Mouse (Mus musculus) forebrain, embryonic 15.5 days (tissue): Measurements from ENCODE around the gene R3hdm2. TPM values are rescaled to one million over a fixed set of nuclear protein-coding genes. Genes with fewer than 3 reads are reported as not detected.

Source experiments
- ATAC-seq: fragments of 200-750 bp; cut with Nextera tagmentation; replicated peaks from 2 replicates; pipeline ENCODE4 v1.8.0; 2017; ENCODE audit warnings: mild to moderate bottlenecking, moderate TSS enrichment, moderate library complexity
- H3K27ac ChIP-seq: fragments of 300-500 bp; sonication (generic); replicated peaks from 2 replicates; pipeline ENCODE4 v1.5.1; 2015; ENCODE audit warnings: mild to moderate bottlenecking, inconsistent platforms
- H3K27me3 ChIP-seq: fragments of 300-500 bp; sonication (generic); 2 replicates; pipeline ENCODE4 v1.6.1; 2015; ENCODE audit warnings: inconsistent platforms
- H3K36me3 ChIP-seq: fragments of 300-500 bp; sonication (generic); 2 replicates; pipeline ENCODE4 v1.6.1; 2015; ENCODE audit warnings: mild to moderate bottlenecking, inconsistent platforms
- H3K4me1 ChIP-seq: fragments of 300-500 bp; sonication (generic); 2 replicates; pipeline ENCODE4 v1.6.1; 2015; ENCODE audit warnings: inconsistent platforms
- H3K4me2 ChIP-seq: fragments of 300-500 bp; sonication (generic); replicated peaks from 2 replicates; pipeline ENCODE4 v1.6.1; 2015; ENCODE audit warnings: mild to moderate bottlenecking, inconsistent platforms
- H3K4me3 ChIP-seq: fragments of 300-500 bp; sonication (generic); 2 replicates; pipeline ENCODE4 v1.5.1; 2015; ENCODE audit warnings: mild to moderate bottlenecking, inconsistent platforms
- H3K9ac ChIP-seq: fragments of 300-500 bp; sonication (generic); replicated peaks from 2 replicates; pipeline ENCODE4 v1.6.1; 2015; ENCODE audit warnings: mild to moderate bottlenecking, inconsistent platforms
- H3K9me3 ChIP-seq: fragments of 300-500 bp; sonication (generic); 2 replicates; pipeline ENCODE4 v1.6.1; 2016; ENCODE audit warnings: inconsistent platforms
- WGBS: fragments of 180-500 bp; shearing (Covaris S2); methylation state at CpG from one replicate; pipeline ENCODE4 v1.1.7; 2015; ENCODE audit warnings: mixed read lengths; 5-methylcytosine and 5-hydroxymethylcytosine counted together
- polyA plus RNA-seq: library from polyadenylated mRNA; unstranded; fragments of >200 nt; fragmentation: Nextera tagmentation; extraction: Ambion mirVana; gene quantifications from 2 replicates; pipeline ENCODE4 v1.2.1, GENCODE M21; 2015

R3hdm2 gene
- polyA plus RNA-seq, 1 experiment from 2014 or later = 43.6 TPM

GRCm38 (mm10) chr10:127480833-127481813 is 101.0 kb downstream of the R3hdm2 start:
- Histone ChIP-seq H3K4me3 (no peak overlapping the region), H3K9me3 (no peaks in the 10 kb centered on the region), H3K4me1 (no peaks in the 10 kb centered on the region), H3K27ac (no peak overlapping the region), H3K36me3 (peaks cover 65% of the 10 kb centered on the region), H3K27me3 (no peaks in the 10 kb centered on the region), H3K4me2 (no peak overlapping the region), H3K9ac (no peak overlapping the region)
- WGBS = 88% methylated on average over 19 of the region's 19 CpGs
- ATAC-seq = no peak

DNA sequence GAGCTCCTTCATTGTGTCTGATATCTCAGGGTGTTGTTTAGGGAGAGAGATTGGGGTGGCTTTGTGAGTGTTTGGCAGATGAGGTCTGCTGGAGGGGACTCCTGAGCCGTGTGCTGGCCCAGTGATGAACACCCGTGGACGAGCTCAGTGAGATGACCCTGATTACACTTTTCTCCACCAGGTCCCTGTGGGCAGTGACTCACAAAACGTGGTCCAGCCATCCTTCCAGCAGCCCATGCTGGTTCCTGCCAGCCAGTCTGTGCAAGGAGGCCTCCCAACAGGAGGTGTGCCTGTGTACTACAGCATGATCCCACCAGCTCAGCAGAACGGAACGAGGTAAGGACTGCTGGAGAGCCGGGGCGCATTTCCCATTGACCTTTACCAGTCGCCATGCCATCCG is 105.1 kb downstream of the R3hdm2 start:
- no peaks in the 10 kb centered on the region for H3K27me3 ChIP-seq
- ATAC-seq = no peak
- H3K4me1 ChIP-seq = no peaks in the 10 kb centered on the region
- H3K4me2 ChIP-seq = no peak overlapping the region
- H3K9ac ChIP-seq = no peak overlapping the region
- H3K4me3 ChIP-seq = no peak overlapping the region
- no peak overlapping the region for H3K27ac ChIP-seq
- no peaks in the 10 kb centered on the region for H3K9me3 ChIP-seq
- peaks cover 73% of the 10 kb centered on the region for H3K36me3 ChIP-seq
- WGBS = 90% methylated on average over 10 of the region's 10 CpGs

- Histone ChIP-seq H3K36me3 (peaks cover 63% of the 10 kb centered on the region), H3K4me2 (no peak overlapping the region), H3K27ac (no peak overlapping the region), H3K4me3 (no peak overlapping the region), H3K4me1 (no peaks in the 10 kb centered on the region), H3K27me3 (no peaks in the 10 kb centered on the region), H3K9me3 (no peaks in the 10 kb centered on the region), H3K9ac (no peak overlapping the region)
- 83% methylated on average over 7 of the region's 7 CpGs for WGBS
- no peak for ATAC-seq
Measured at GRCm38 (mm10) chr10:127488856-127489255, 108.7 kb downstream of the R3hdm2 start.

GRCm38 (mm10) chr10:127490160-127491127 is 110.3 kb downstream of the R3hdm2 start:
- 81% methylated on average over 18 of the region's 18 CpGs for WGBS
- H3K9me3 ChIP-seq = no peaks in the 10 kb centered on the region
- H3K4me1 ChIP-seq = no peaks in the 10 kb centered on the region
- H3K27ac ChIP-seq = 0 out of 2 replicates have a peak overlapping the region, but pooled peaks have one; percentile 11
- no peak overlapping the region for H3K4me3 ChIP-seq
- no peak overlapping the region for H3K4me2 ChIP-seq
- no peak overlapping the region for H3K9ac ChIP-seq
- ATAC-seq = no peak
- H3K27me3 ChIP-seq = no peaks in the 10 kb centered on the region
- peaks cover 62% of the 10 kb centered on the region for H3K36me3 ChIP-seq

GRCm38 (mm10) chr10:127491128-127491512 is 111.0 kb downstream of the R3hdm2 start:
- no peak overlapping the region for H3K9ac ChIP-seq
- H3K4me2 ChIP-seq = no peak overlapping the region
- no peak for ATAC-seq
- no peak overlapping the region for H3K4me3 ChIP-seq
- no peaks in the 10 kb centered on the region for H3K4me1 ChIP-seq
- H3K27me3 ChIP-seq = no peaks in the 10 kb centered on the region
- H3K36me3 ChIP-seq = peaks cover 64% of the 10 kb centered on the region
- H3K9me3 ChIP-seq = no peaks in the 10 kb centered on the region
- WGBS = 73% methylated on average over 8 of the region's 8 CpGs
- no peak overlapping the region for H3K27ac ChIP-seq

DNA sequence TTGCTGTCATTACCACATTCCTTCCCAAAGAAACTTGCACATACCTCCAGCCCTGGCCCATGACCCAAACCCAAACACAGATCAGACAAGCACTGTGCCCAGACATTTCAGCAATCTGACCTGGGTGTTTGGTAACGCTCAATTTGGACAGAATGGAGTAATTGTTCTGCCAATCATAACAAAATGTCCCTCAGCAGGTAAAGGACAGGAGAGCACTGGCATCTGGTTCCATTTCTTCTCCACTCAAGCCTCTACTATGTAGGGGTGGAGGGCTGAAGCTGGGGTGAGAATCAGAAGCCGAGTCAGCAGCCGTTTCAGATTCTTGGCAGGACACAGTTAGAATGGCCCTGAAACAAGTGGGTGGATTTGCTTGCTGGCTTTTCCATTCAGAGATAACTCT is 112.0 kb downstream of the R3hdm2 start:
- H3K27ac ChIP-seq = no peak overlapping the region

GRCm38 (mm10) chr10:127496156-127496555 is 116.0 kb downstream of the R3hdm2 start:
- H3K9me3 ChIP-seq = no peaks in the 10 kb centered on the region
- 98% methylated on average over 3 of the region's 3 CpGs for WGBS
- H3K36me3 ChIP-seq = peaks cover 77% of the 10 kb centered on the region
- no peak overlapping the region for H3K4me3 ChIP-seq
- H3K4me1 ChIP-seq = no peaks in the 10 kb centered on the region
- H3K27me3 ChIP-seq = no peaks in the 10 kb centered on the region
- no peak overlapping the region for H3K9ac ChIP-seq
- H3K27ac ChIP-seq = no peak overlapping the region
- no peak for ATAC-seq
- H3K4me2 ChIP-seq = no peak overlapping the region

More for the DNA sequence above, 112.0 kb downstream of the R3hdm2 start:
- 85% methylated on average over 3 of the region's 3 CpGs for WGBS
- Histone ChIP-seq H3K9me3 (no peaks in the 10 kb centered on the region), H3K9ac (no peak overlapping the region), H3K4me1 (no peaks in the 10 kb centered on the region), H3K4me3 (no peak overlapping the region), H3K36me3 (peaks cover 69% of the 10 kb centered on the region), H3K27me3 (no peaks in the 10 kb centered on the region), H3K4me2 (no peak overlapping the region)
- no peak for ATAC-seq

DNA sequence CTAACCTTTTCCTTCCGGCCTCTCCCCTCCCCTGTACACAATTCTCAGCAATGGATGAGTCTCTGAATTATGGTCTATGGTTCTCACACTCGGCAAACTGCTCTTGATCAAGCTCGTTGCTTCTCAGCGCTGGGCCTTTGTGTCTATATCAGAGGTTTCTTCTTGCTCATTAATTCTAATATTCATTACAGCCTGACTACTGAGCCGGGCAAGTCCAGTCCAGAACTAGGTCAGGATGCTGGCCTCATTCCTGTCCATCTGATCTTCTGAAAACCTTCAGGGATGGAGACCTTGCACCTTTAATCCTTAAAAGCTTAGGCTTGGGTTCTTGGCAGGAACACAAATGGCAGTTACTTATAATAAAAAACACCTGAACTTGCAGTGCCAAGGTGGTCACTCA is 119.4 kb downstream of the R3hdm2 start:
- no peak for ATAC-seq
- no peaks in the 10 kb centered on the region for H3K27me3 ChIP-seq
- H3K4me1 ChIP-seq = no peaks in the 10 kb centered on the region
- no peak overlapping the region for H3K4me2 ChIP-seq
- H3K4me3 ChIP-seq = no peak overlapping the region
- 74% methylated on average over 5 of the region's 5 CpGs for WGBS
- H3K27ac ChIP-seq = no peak overlapping the region
- H3K9me3 ChIP-seq = no peaks in the 10 kb centered on the region
- peaks cover 53% of the 10 kb centered on the region for H3K36me3 ChIP-seq
- no peak overlapping the region for H3K9ac ChIP-seq

- peaks cover 48% of the 10 kb centered on the region for H3K36me3 ChIP-seq
- no peaks in the 10 kb centered on the region for H3K9me3 ChIP-seq
- H3K27ac ChIP-seq = no peak overlapping the region
- 82% methylated on average over 4 of the region's 4 CpGs for WGBS
- H3K4me1 ChIP-seq = no peaks in the 10 kb centered on the region
- no peak for ATAC-seq
- H3K4me3 ChIP-seq = no peak overlapping the region
- no peak overlapping the region for H3K4me2 ChIP-seq
- no peaks in the 10 kb centered on the region for H3K27me3 ChIP-seq
- no peak overlapping the region for H3K9ac ChIP-seq
Measured at GRCm38 (mm10) chr10:127500042-127500441, 119.9 kb downstream of the R3hdm2 start.

DNA sequence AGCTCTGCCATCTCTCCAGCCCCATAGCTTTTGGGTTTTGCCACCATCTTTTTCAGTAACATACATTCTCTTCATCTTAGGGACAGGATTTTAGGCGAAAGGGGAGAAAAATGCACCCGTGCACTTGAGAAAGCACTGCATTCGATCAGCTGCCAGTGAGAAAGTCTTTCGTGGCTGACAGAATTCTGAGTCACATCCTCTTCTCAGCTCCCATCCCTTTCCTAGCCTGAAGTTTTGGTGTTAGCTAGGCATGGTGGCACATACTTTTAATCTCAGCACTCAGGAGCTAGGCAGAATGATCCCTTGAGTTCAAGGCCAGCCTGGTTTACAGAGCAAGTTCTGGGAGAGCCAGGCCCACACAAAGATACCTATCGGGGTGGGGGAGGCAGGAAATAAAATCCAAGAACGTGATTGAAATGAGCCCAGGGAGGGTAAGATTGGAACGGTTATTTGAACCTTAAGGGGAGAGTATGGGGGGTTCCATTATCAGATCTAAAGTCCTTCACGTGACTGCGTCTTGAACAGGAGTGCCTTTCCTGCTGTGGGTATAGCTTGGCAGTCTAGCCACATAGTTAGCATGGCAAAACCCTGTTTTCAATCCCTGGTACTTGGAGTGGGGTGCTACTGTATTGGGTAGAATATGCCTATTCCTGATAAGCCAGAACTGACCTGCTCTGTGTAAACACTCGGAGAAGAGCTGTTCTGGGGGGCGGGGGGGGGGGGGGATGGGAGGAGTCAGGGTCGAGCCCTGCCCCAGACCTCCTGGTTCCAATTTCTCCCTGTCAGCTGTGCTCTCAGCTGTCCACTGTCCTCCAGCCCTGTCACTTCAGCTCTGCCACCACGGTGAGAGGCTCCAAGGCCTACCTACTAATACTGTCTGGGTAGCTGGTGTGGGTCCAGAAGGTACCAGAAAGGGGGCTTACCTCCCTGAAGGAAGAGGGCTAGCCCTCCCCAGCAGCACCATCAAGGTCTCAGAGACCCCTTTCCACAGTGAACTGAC is 121.1 kb downstream of the R3hdm2 start, which contains the start of gene Stac3:
Stac3 (plus strand) TSS at position 793 of the 1,000 bp plus-strand sequence.
- Histone ChIP-seq H3K9ac (no peak within 1 kb of the TSS), H3K4me1 (no peaks in the 10 kb centered on the region), H3K36me3 (peaks cover 38% of the 10 kb centered on the region), H3K27ac (no peak within 1 kb of the TSS), H3K4me2 (no peak within 1 kb of the TSS), H3K4me3 (no peak within 1 kb of the TSS), H3K27me3 (no peaks in the 10 kb centered on the region), H3K9me3 (no peaks in the 10 kb centered on the region)
- 82% methylated on average over 13 of the region's 13 CpGs for WGBS
- ATAC-seq = no peak

- peak overlapping the region; percentile 95 for H3K4me2 ChIP-seq
- peaks cover 54% of the 10 kb centered on the region for H3K4me1 ChIP-seq
- H3K9ac ChIP-seq = 0 out of 2 replicates have a peak overlapping the region, but pooled peaks have one; percentile 8
- H3K9me3 ChIP-seq = no peaks in the 10 kb centered on the region
- ATAC-seq = no peak
- H3K4me3 ChIP-seq = peak overlapping the region; percentile 43
- WGBS = 4% methylated on average over 15 of the region's 15 CpGs
- no peaks in the 10 kb centered on the region; the same call in 1 of the 2 replicates for H3K36me3 ChIP-seq
- H3K27ac ChIP-seq = peak overlapping the region; percentile 99
- no peaks in the 10 kb centered on the region for H3K27me3 ChIP-seq
Measured at GRCm38 (mm10) chr10:127508239-127508638, 128.1 kb downstream of the R3hdm2 start.
